Mouse (Mus musculus): ENCODE measurements around the gene Tcf15. TPM values are rescaled to one million over a fixed set of nuclear protein-coding genes. Genes with fewer than 3 reads are reported as not detected.

The Tcf15 gene
- total RNA-seq (2014; fragmentation: Nextera tagmentation) (1.0 TPM in 1 of 2 replicates, not detected in the other), total RNA-seq (2017) (2.1 and 4.3 TPM in 2 replicates)

DNA sequence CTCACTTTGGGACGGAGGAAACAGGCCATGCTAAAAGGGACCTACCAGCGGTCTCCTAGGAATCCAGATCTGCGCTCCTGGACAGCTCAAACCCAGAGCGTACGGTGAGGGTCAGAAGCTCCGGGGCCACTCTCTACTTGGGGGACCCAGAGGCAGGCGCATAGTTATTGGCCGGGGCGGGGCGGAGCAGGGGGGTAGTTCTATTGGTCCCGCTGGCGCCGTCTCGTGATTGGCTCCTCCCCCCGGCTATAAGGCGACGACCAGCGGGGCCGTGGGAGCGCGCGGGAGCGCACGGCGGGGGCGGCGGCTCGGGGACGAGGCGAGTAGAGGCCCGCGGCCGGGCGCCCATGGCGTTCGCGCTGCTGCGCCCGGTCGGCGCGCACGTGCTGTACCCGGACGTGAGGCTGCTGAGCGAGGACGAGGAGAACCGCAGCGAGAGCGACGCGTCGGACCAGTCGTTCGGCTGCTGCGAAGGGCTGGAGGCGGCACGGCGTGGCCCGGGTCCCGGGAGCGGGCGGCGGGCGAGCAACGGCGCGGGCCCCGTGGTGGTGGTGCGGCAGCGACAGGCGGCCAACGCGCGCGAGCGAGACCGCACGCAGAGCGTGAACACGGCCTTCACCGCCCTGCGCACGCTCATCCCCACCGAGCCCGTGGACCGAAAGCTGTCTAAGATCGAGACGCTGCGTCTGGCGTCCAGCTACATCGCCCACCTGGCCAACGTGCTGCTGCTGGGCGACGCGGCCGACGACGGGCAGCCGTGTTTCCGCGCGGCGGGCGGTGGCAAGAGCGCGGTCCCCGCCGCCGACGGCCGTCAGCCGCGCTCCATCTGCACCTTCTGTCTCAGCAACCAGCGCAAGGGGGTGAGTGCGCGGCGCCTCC, at the start of gene Tcf15:
TSS of gene Tcf15 (plus strand) at position 283 of the 879 bp plus-strand sequence.
- peak; percentile 71 for ATAC-seq (replicated peaks; ENCODE audit: low FRiP score, low TSS enrichment, poor library complexity, severe bottlenecking)

DNA sequence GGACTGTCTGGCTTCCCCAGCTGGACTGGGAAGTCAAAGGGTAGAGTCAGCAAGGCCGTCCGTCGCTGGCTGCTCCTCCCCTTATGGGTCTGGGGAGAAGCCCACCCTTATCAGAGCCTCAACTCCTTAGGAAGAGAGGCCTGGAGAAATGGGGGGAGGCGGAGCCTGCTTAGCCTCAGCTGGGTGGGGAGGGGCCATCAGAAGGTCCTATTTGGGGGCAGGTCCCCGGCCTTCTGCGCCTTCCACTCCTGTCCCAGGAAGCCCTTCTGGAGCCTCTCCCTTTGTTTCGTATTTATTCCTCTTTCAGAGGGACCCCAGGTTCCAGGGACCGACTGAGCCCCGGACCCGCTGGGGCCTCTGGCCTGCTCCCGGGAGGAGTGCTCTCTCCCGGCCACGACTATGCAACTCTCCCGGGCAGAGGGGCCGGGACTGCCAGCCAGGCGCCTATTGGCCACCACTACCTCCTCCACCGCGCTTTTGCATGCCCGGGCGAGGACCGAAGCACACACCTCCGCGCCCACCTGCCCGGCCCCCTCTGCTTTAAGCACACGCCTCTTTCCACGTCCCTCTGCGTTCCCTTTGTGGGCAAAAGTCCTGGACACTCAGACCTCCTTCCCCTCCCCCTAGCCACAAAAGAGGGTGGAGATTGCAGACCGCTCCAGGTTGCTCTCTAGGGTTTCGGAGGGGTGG, 48.4 kb upstream of the Tcf15 start:
- ATAC-seq (replicated peaks; ENCODE audit: low FRiP score, low TSS enrichment, poor library complexity, severe bottlenecking), result no peak

DNA sequence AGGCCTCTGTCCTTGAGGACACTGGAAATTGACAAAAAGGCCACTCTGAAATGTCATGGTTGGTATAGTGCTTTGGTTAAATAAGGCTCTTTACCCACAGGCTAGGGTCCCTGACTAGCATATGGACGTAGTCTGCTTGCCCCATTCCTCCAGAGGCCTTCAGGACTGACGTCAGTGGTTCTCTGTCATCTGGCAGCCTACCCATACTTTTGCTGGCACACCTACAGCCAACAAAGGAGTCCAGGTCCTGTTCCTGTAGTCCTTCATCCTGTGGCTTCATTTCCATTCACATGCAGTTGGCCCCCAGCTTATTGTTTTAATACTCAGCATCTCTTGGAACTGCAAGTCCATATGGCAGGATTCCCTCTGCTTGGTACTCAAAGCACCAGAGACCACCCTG, 46.4 kb upstream of the Tcf15 start:
- ATAC-seq (replicated peaks; ENCODE audit: low FRiP score, low TSS enrichment, poor library complexity, severe bottlenecking), result no peak

DNA sequence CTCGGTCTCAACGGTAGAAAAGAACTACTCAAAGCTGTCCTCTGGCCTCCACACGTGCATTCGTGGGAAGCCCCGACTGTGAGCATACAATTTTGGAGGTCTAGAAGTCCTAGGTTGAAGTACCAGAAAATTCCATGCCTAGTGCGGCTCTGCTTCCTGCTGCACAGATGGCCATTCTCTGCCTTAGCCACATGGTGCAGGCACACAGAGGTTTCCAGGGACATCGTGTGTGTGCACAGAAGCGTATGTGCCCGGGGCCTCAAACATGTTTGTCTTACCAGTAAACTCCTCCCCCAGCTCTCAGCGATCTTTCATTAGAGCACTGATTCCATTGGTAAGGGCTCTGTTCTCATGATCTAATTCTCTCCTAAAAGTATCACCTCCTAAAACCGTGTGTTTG, 45.4 kb upstream of the Tcf15 start:
- no peak for ATAC-seq (replicated peaks; ENCODE audit: low FRiP score, low TSS enrichment, poor library complexity, severe bottlenecking)

DNA sequence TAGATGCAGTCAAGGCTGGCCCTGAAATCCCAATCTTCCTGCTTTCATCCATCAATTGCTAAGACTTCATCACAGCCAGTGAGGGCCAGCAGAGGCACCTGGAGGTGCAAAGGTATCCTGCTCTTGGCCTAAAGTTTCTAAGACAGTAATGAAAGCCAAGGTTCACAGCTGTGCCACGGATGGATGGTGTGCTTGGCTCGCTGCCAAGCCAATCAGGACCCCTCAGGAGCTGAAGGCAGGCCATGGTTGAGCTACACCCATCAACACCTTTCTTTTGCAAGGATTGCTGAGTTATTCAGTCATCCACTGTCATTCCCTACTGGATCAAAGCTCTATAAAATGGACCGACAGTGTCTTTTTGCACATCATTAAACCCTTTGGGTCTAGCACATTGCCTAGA, 43.8 kb upstream of the Tcf15 start:
- ATAC-seq (replicated peaks; ENCODE audit: low FRiP score, low TSS enrichment, poor library complexity, severe bottlenecking), result no peak

DNA sequence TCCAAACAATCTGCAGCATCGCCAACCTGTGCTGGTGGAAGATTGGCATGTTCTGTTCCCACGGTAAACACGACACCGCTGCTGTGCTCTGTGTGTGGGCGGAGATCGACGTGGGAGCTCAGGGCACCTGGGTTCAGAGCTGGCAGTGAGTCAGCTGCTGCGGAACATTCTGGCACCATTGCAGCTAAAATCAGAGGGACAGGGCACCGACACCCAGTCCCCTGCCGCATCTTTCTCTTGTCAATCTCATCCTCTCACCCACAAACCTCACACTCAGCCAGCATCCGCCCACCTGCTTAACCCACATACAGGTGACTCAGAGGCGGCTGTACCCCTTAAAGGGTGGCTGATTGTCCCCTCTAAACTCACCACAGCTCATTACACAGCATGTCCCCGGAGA, 41.6 kb upstream of the Tcf15 start:
- no peak for ATAC-seq (replicated peaks; ENCODE audit: low FRiP score, low TSS enrichment, poor library complexity, severe bottlenecking)

DNA sequence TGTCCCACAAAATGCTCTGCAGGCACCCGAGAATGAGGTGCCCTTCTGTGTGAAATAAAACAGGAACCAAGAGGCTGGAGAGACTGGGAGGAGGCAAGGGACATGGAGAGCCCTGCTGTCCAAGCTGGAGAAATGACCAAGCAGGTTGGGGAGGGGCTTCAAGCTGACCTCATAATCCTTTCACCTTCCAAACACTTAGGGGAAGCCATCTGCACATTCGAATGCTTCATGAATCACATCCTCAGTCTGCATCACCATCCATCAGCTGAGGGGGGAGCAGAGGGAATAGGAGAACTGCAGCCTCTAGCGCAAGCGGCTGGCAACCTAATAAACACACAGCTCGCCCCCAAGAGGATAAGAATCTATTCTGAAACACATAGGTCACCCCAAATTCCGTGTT, 41.0 kb upstream of the Tcf15 start:
- ATAC-seq (replicated peaks; ENCODE audit: low FRiP score, low TSS enrichment, poor library complexity, severe bottlenecking), result no peak

DNA sequence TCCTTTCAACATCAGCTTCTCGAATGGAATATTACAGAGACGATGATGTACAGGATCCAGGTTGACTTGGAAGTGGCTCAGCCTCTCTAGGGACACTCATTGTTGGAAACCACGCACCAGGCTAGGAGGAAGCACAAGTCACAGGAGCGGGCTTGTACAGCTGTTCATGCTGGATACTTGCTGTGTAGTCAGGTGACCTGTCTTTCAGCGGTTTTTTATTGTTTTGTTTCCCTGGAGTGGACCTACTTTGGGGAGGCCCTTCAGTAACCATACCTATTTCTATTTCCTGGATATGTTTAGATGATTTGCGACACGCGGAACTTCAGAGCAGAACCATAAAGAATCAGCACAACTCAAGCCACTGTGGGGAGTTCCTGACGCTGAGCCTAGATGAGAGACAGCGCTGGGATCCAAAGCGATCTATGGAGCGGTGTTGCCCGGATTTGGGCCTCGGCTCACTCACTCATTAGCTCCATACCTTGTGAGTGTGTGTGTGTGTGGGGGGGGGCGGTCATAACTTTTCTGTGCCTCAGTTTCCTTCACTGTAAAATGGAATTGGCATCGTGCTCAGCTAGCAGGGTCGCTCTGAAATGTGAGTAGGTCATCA, 38.5 kb upstream of the Tcf15 start:
- 0 out of 2 replicates have a peak, but pooled peaks have one; percentile 18 for ATAC-seq (replicated peaks; ENCODE audit: low FRiP score, low TSS enrichment, poor library complexity, severe bottlenecking)

DNA sequence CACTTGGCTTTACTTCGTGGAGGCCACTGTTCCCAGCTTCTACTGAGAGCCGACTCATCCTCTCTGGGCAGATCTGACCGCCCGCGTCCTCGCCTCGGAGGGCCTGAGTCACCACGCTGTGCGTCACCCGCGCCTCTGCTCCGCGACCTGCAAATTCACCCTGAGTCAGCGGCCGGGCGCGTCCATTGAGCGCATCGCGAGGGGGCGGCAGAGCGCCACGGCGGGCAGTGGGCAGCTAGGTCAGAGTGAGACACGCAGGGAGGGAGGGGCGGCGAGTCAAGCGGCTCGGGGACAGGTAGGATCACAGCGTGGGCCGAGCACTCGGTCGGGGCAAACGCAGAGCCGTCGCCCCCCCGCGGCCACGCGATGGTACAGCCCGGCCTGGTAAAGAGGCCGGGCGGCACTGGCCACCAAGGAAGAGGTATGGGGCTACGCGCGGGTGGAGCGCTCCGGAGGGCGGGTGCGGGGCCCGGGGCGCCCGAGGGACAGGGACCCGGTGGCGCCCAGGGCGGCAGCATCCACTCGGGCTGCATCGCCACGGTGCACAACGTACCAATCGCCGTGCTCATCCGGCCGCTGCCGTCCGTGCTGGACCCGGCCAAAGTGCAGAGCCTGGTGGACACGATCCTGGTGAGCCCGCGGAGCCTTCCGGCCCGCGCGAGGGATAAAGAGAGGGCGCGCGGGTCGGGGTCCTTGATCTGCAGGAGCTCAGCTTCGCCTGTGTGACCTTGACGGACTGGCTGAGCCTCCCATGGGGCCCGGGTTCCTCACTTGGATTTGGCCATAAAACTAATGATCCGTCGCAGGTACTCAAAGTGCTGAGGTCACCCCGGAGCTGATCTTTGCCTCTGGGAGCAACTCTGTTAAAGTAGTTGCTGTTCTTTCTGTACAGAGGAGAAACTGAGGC, 37.8 kb upstream of the Tcf15 start, which contains the start of gene Srxn1:
TSS of gene Srxn1 (plus strand) at position 199 of the 907 bp plus-strand sequence.
- ATAC-seq (replicated peaks; ENCODE audit: low FRiP score, low TSS enrichment, poor library complexity, severe bottlenecking), result peak; percentile 82

DNA sequence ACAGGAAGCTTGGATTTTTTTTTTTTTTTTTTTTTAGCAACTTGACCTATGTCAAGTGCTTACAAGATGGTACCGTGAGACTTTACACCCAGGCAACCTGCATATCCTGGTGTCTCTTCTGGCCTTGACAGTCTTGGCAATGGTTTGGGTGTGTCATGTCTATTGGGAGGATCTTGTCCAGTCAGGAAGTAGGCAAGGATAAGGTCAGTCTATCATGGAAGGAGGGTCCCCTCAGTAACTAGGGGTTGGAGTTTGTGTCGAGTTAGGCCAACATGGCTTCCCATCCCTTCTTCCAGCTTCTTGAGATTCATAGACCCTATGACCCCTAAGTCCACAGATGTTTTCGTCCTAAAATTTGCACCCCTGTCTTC, 37.2 kb upstream of the Tcf15 start:
- no peak for ATAC-seq (replicated peaks; ENCODE audit: low FRiP score, low TSS enrichment, poor library complexity, severe bottlenecking)

DNA sequence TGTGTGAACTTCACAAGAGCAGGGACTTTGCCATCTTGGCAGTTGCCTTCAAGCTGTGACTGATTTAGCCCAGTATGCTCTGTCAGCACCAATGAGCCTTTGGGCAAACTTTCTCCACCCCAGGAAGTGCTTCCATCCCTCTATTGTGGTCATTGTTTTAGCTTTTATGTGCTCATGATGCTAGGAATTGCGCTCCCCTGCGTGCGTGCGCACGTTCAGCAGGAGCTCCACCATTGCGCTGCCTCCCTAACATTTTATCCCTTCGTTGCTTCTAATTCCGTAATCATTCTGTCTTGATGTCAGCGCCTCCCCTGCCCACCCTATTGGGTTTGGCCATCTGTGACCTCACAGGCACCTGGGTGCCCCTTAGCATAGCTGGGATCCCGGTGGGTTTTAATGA, 36.8 kb upstream of the Tcf15 start:
- no peak for ATAC-seq (replicated peaks; ENCODE audit: low FRiP score, low TSS enrichment, poor library complexity, severe bottlenecking)

DNA sequence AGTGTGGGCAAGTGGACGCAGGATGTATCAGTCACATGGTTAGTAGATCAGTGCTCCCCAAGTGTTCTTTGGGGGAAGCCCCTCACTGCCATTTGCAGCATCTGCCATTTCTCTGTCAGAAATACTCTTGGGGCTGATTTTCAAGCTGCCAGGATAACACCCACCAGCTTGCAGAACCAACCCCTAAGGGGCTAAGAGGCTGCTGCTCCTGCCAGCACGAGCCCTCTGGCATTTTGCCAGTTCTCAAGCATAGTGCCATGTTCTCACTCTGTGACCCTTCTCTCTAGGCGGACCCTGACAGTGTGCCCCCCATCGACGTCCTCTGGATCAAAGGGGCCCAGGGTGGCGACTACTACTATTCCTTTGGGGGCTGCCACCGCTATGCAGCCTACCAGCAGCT, 34.7 kb upstream of the Tcf15 start:
- no peak for ATAC-seq (replicated peaks; ENCODE audit: low FRiP score, low TSS enrichment, poor library complexity, severe bottlenecking)

DNA sequence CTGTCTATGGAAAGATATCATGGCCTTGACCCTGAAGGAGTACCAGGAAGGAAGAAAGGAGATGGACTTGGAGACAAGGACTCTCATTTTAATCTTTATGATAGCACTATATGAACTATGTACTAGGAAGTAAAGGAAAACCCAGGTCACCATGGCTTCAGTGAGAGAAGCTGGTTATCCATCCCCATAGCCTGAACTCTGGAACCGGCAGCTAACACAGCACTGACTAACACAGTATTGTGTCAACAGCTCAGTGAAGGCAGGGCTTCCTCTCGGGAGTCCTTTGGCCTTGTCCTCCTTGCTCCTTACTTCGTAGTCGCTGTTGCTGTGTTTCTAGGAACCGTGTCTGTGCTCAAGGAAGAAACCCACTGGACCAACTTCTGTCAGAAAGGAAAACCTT, 34.0 kb upstream of the Tcf15 start:
- ATAC-seq (replicated peaks; ENCODE audit: low FRiP score, low TSS enrichment, poor library complexity, severe bottlenecking), result no peak

DNA sequence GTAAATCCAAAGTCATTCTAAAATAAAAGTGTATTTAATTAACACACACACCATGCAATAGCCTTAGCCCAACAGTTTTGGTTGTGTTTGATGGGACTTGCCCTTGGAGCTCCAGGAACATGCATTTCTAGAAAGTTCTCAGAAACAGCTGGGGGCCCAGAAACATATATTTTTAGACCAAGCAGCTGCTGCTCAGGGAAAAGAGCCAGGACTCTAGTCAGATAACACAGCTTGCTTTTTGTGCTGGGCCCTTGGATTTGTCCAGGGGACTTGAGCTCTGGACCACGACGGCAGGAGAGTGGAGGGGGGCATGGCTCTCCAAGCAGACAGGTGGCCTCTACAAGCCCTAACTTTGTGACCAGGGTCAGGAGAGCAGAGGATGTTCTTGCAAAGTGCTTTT, 32.0 kb upstream of the Tcf15 start:
- ATAC-seq (replicated peaks; ENCODE audit: low FRiP score, low TSS enrichment, poor library complexity, severe bottlenecking), result no peak

DNA sequence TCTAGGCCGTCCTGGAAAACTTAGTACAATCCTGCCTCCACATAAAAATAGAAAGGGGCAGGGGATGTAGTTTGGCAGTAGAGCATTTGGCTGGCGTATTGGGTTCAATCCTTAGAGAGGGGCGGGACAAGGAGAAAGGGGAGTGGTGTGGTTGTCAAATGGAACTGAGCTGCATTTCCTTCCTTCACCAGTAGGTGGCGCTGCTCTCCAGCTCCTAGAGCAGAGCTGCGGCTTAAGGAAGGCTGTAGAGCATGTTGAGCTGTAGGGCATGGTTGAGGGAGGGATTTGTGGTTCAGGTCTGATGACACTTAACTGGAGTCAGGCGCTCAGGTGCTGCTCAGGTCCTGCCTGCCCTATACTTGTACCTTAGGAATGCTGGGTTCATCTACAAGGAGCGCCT, 31.4 kb upstream of the Tcf15 start:
- peak; percentile 82 for ATAC-seq (replicated peaks; ENCODE audit: low FRiP score, low TSS enrichment, poor library complexity, severe bottlenecking)

DNA sequence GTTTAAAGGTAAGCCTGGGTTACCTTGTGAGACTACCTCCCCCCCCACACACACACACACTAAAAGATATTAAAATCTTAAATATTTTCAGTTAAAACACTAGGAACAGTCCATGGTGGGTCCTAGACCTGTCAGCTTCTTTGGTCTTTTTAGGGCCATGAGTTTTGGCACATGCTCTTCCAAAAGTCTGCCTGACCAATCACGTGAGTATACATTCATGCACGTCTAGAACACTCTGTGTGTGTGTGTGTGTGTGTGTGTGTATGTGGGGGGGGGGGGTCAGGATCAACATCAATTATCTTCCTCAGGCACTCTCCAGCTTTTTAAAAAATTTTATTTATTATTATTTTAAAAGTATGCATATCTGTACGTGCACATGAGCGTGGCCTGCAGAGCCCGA, 30.9 kb upstream of the Tcf15 start:
- ATAC-seq (replicated peaks; ENCODE audit: low FRiP score, low TSS enrichment, poor library complexity, severe bottlenecking), result no peak

DNA sequence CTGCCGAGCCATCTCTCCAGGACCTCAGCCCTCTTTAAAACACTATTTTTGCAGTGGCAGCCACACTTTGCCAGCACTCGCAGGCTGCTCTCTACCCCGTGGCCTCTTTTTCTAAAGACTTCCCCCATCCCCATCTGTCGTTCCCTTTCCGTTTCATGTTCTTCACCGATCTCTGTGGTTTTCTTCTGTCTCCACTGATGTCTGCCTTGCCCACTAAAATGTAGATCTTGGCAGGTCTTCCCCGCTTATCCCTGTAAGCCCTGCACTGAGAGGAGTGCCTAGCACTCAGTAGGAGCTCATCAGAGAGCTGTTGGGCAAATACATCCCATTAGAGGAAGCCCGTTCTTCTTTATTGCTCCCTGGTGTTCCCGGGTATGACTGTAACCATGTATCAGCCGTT, 30.4 kb upstream of the Tcf15 start:
- no peak for ATAC-seq (replicated peaks; ENCODE audit: low FRiP score, low TSS enrichment, poor library complexity, severe bottlenecking)

DNA sequence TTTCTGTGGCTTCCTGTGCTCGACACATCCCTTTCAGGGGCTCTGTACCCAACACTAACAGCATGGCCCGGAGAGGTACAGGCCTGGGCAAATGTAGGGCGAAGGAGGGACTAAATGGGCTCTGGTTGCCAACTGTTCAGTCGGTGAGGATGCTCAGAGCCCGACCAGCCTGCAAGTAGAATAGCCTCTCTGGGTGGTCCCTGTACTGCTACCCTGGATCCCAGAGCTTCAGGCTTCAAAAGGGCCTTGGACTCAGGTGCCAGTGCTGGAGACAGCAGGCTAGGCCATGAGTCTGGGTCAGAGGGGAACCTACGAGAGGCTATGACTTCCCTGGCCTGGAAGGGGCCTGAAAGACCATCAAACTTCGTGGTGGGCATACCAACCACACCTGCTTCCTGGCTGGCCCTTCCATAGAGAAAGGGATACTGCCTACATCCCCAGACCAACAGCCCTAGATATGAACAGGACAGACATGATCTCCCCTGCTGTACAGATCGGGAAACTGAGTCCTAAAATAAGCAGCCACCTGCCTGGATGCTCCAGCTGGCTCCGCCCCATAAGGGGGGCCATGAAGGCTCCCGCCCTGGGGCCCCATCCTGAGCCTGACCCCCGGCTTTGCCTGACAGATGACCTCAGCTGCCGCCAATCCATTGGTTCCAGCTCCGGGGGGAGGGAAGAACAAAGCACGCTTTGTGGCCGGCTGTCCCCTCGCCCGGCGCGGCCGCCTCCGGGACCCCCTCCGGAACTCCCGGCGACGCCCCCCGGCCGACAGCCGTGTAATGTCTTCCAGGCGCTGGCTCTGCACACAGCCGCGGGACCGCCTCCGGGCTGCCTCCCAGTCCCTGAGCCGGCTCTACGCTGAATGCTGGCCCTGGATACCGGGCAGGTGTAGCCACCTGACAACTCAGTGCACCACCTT, 29.0 kb upstream of the Tcf15 start:
- ATAC-seq (replicated peaks; ENCODE audit: low FRiP score, low TSS enrichment, poor library complexity, severe bottlenecking), result no peak

Data from megakaryocyte-erythroid progenitor cell, adult 5-6 weeks (primary cell).